Mouse (Mus musculus) G1E (cell line): Measurements from ENCODE around the gene Srpk2. TPM values are rescaled to one million over a fixed set of nuclear protein-coding genes. Genes with fewer than 3 reads are reported as not detected.

ENCODE experiments used
- ATAC-seq: 2 replicates; pipeline ENCODE4 v1.8.0; 2016; ENCODE audit warnings: mild to moderate bottlenecking; ENCODE audit not compliant: insufficient number of reproducible peaks, poor library complexity, low FRiP score, severe bottlenecking; ENCODE audit errors: extremely low read depth
- DNase-seq: peaks from one replicate; pipeline ENCODE4 v3.0.0; 2012; ENCODE audit warnings: low spot score
- H3K27me3 ChIP-seq: 2 replicates; pipeline ENCODE4 v1.6.1; 2012; ENCODE audit warnings: mild to moderate bottlenecking, low read length, inconsistent platforms; ENCODE audit not compliant: insufficient read depth
- H3K36me3 ChIP-seq: replicated peaks from 2 replicates; pipeline ENCODE3; 2012; ENCODE audit warnings: mild to moderate bottlenecking, inconsistent platforms
- H3K4me1 ChIP-seq: 2 replicates; pipeline ENCODE4 v1.6.1; 2012; ENCODE audit warnings: low read depth, low read length, inconsistent platforms, mixed read lengths; ENCODE audit not compliant: insufficient read depth
- H3K4me3 ChIP-seq: 2 replicates; pipeline ENCODE4 v1.5.1; 2012; ENCODE audit warnings: low read depth, mild to moderate bottlenecking, inconsistent platforms, low read length, moderate library complexity, mixed read lengths
- H3K9me3 ChIP-seq: replicated peaks from 2 replicates; pipeline ENCODE4 v1.6.1; 2012; ENCODE audit warnings: inconsistent platforms
- CTCF ChIP-seq: IDR thresholded peaks from 2 replicates; pipeline ENCODE4 v1.5.1; 2012; ENCODE audit warnings: low read depth, low read length, inconsistent platforms, mixed read lengths
- GATA1 ChIP-seq: IDR thresholded peaks from 2 replicates; pipeline ENCODE4 v1.6.1; 2012; ENCODE audit warnings: borderline replicate concordance, low read length, inconsistent platforms, mixed read lengths
- GATA2 ChIP-seq: IDR thresholded peaks from 2 replicates; pipeline ENCODE4 v1.6.1; 2012; ENCODE audit warnings: low read depth, low read length, inconsistent platforms, borderline replicate concordance
- POLR2AphosphoS5 ChIP-seq: IDR thresholded peaks from 2 replicates; pipeline ENCODE4 v1.6.1; 2012; ENCODE audit warnings: low read depth, low read length, inconsistent platforms; ENCODE audit not compliant: insufficient replicate concordance
- TAL1 ChIP-seq: conservative IDR thresholded peaks from 2 replicates; pipeline ENCODE4 v1.6.1; 2012; ENCODE audit warnings: low read depth, low read length, inconsistent platforms, mixed read lengths
- polyA plus RNA-seq: library from polyadenylated mRNA; stranded (reverse); fragments of >175 nt; gene quantifications from 2 replicates; pipeline ENCODE4 v1.2.3, GENCODE M21; 2012
- total RNA-seq, 2 experiments: library from RNA; stranded (forward) in 1 of 2; stranded (reverse) in 1 of 2; fragments of 200-1000 nt in 1 of 2; fragments of >200 nt in 1 of 2; fragmentation: Nextera tagmentation in 1 of 2; gene quantifications; 2 replicates each; pipeline ENCODE4 v1.2.3; 2014 to 2017

The Srpk2 gene
- total and polyA plus RNA-seq, 3 experiments = 11.1 to 76.4 (median 63.5) TPM

DNA sequence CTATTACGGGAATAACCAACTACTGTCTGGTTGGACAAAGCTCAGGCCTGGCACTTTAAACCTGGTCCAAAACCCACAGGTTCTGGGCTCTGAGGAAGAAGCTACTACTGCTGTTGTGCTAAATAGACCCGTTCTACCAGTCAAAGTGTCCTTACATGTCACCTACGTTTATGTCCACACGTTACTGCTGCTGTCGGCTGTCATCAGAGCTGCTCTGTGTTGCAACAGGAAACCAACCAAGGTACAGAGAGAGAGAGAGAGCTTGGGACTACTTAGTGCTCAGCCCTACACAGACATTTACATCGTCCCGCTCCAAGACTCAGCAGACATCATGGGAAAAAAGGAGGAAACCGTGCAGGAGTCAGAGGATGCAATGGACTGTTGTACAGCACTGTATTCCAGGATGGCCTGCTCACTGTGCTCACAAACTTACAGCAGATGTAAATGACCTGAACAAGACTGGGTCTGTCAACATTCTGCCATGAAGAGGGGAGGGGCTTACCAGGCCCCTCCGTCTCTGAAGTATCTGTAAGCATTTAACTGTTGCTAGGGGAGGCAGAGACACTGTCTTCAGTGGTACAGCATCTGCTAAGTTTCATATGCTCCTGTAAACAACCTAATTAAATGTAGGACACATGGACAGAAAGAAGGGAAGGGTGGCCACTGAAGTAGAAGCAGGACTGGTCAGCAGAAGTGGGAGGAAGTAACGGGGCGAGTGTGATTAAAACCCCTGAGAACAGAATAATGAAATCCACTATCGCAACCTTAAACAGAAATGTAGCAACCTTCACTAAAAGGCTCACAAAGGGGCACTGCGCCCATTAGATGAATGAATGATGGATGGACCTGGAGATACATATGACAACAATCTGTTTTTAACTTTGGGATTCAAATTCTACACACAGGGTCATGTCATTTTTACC, 97.6 kb downstream of the Srpk2 start:
- Histone ChIP-seq H3K27me3 (no peaks in the 10 kb centered on the region), H3K9me3 (no peaks in the 10 kb centered on the region), H3K36me3 (peaks cover 31% of the 10 kb centered on the region), H3K4me3 (no peak overlapping the region), H3K4me1 (peaks cover 5% of the 10 kb centered on the region; the same call in 1 of the 2 replicates)
- TF ChIP-seq GATA2 (no peak), TAL1 (no peak), GATA1 (no peak), POLR2AphosphoS5 (no peak), CTCF (no peak)
- DNase-seq (no peak), ATAC-seq (no peak)

GRCm38 (mm10) chr5:23581484-23582060, 102.8 kb downstream of the Srpk2 start:
- H3K4me3 ChIP-seq = no peak overlapping the region
- no peaks in the 10 kb centered on the region for H3K9me3 ChIP-seq
- no peak for ATAC-seq
- H3K27me3 ChIP-seq = no peaks in the 10 kb centered on the region
- H3K4me1 ChIP-seq = peaks cover 42% of the 10 kb centered on the region
- DNase-seq = no peak
- peaks cover 20% of the 10 kb centered on the region for H3K36me3 ChIP-seq
- TF ChIP-seq POLR2AphosphoS5 = no peak
- TF ChIP-seq GATA1 = no peak
- TF ChIP-seq CTCF = no peak
- no peak for TF ChIP-seq GATA2
- TF ChIP-seq TAL1 = no peak

GRCm38 (mm10) chr5:23579120-23579880, 105.1 kb downstream of the Srpk2 start:
- Histone ChIP-seq H3K9me3 (no peaks in the 10 kb centered on the region), H3K27me3 (no peaks in the 10 kb centered on the region), H3K4me1 (peaks cover 55% of the 10 kb centered on the region), H3K36me3 (peaks cover 21% of the 10 kb centered on the region), H3K4me3 (no peak overlapping the region)
- DNase-seq (no peak), ATAC-seq (peak; percentile 78)
- TF ChIP-seq TAL1 = peak; percentile 20; the same call in 1 of the 2 replicates
- TF ChIP-seq GATA2 = no peak

GRCm38 (mm10) chr5:23578322-23578957, 106.0 kb downstream of the Srpk2 start:
- H3K36me3 ChIP-seq = peaks cover 27% of the 10 kb centered on the region
- H3K4me3 ChIP-seq = no peak overlapping the region
- no peaks in the 10 kb centered on the region for H3K9me3 ChIP-seq
- peaks cover 63% of the 10 kb centered on the region for H3K4me1 ChIP-seq
- DNase-seq (no peak), ATAC-seq (no peak)
- no peak for TF ChIP-seq GATA2
- no peak for TF ChIP-seq POLR2AphosphoS5
- no peak for TF ChIP-seq GATA1
- TF ChIP-seq TAL1 = no peak
- TF ChIP-seq CTCF = no peak
- no peaks in the 10 kb centered on the region for H3K27me3 ChIP-seq

GRCm38 (mm10) chr5:23577847-23578246, 106.6 kb downstream of the Srpk2 start:
- peaks cover 64% of the 10 kb centered on the region for H3K4me1 ChIP-seq
- TF ChIP-seq GATA2 = no peak
- no peak for TF ChIP-seq GATA1
- TF ChIP-seq POLR2AphosphoS5 = no peak
- no peak for TF ChIP-seq TAL1
- TF ChIP-seq CTCF = no peak
- no peak overlapping the region for H3K4me3 ChIP-seq
- ATAC-seq (no peak), DNase-seq (no peak)
- no peaks in the 10 kb centered on the region for H3K27me3 ChIP-seq
- peaks cover 23% of the 10 kb centered on the region for H3K36me3 ChIP-seq
- no peaks in the 10 kb centered on the region for H3K9me3 ChIP-seq

- no peaks in the 10 kb centered on the region for H3K27me3 ChIP-seq
- TF ChIP-seq GATA2 (no peak), CTCF (no peak), GATA1 (no peak), POLR2AphosphoS5 (no peak), TAL1 (no peak)
- H3K9me3 ChIP-seq = no peaks in the 10 kb centered on the region
- H3K36me3 ChIP-seq = peaks cover 21% of the 10 kb centered on the region
- DNase-seq (no peak), ATAC-seq (no peak)
- H3K4me3 ChIP-seq = no peak overlapping the region
- H3K4me1 ChIP-seq = peaks cover 60% of the 10 kb centered on the region
These were observed 107.9 kb downstream of the Srpk2 start for GRCm38 (mm10) chr5:23576336-23577094.
